In the genomic region with DNA sequence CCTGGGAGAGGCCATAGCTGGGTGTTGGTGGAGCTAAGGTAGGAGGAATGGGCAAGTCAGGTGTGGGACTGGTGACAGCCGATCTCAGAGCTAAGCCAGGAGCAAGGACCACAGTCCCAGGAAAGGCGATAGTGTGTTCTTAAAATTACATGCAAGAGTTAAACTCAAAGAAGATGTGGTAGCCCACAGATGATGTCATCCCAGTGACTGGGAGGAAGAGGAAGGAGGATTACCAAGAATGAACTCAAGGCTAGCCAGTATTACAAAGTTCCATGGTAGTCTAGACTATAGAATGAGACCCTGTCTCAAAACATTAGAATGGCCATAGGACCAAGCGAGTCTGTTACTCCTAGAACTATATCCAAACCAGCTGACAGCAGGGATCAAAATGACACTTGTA, we compare ENCODE assay signal across 22 mouse cellular contexts.
"Had no signal": no experiment of that assay in that cellular context is flagged by ENCODE, and none has a peak within 500 bp of the region (broad histone marks: within the 10 kb centered on the region; RNA-seq: fewer than 3 reads in every experiment).

No protein-coding gene starts in this region.

- H3K36me3 ChIP-seq: limb, embryonic 12.5 days; limb, embryonic 15.5 days; liver, embryonic 12.5 days; liver, embryonic 15.5 days; midbrain, embryonic 10.5 days; midbrain, embryonic 13.5 days had no signal

- H3K9ac ChIP-seq: limb, embryonic 12.5 days; limb, embryonic 15.5 days; liver, embryonic 12.5 days; liver, embryonic 15.5 days; midbrain, embryonic 13.5 days had no signal

- H3K9me3 ChIP-seq: limb, embryonic 12.5 days; limb, embryonic 15.5 days; liver, embryonic 12.5 days; liver, embryonic 15.5 days; midbrain, embryonic 10.5 days; midbrain, embryonic 13.5 days had no signal

- H3K27me3 ChIP-seq: limb, embryonic 12.5 days; limb, embryonic 15.5 days; liver, embryonic 12.5 days; liver, embryonic 15.5 days; megakaryocyte, embryonic 14.5 days; midbrain, embryonic 13.5 days had no signal

- DNase-seq: kidney, adult 18-20 months; kidney, adult 9 months; kidney, postnatal 14 days; kidney, postnatal 4 days; left cerebral cortex, postnatal 4 days; lung, postnatal 4 days; right cerebral cortex, adult 18-20 months; right cerebral cortex, postnatal 14 days; right cerebral cortex, postnatal 4 days; thymus, adult 2 months; thymus, postnatal 14 days; thymus, postnatal 4 days had no signal

- H3K4me3 ChIP-seq: limb, embryonic 12.5 days; limb, embryonic 15.5 days; liver, embryonic 12.5 days; liver, embryonic 15.5 days; megakaryocyte, embryonic 14.5 days; midbrain, embryonic 10.5 days; midbrain, embryonic 13.5 days had no signal

- H3K27ac ChIP-seq: limb, embryonic 12.5 days; limb, embryonic 15.5 days; liver, embryonic 12.5 days; liver, embryonic 15.5 days; midbrain, embryonic 10.5 days; midbrain, embryonic 13.5 days; stomach, postnatal 0 days had no signal

- ATAC-seq: intestine, embryonic 16.5 days; liver, embryonic 12.5 days; midbrain, embryonic 13.5 days; midbrain, embryonic 16.5 days had no signal

- H3K4me2 ChIP-seq: limb, embryonic 12.5 days; limb, embryonic 15.5 days; liver, embryonic 12.5 days; liver, embryonic 15.5 days; midbrain, embryonic 13.5 days had no signal

- H3K4me1 ChIP-seq: limb, embryonic 12.5 days; limb, embryonic 15.5 days; liver, embryonic 12.5 days; midbrain, embryonic 10.5 days; midbrain, embryonic 13.5 days had no signal
